Mouse (Mus musculus) heart, embryonic 16.5 days (tissue): ENCODE results near the gene Sympk. TPM values are rescaled to one million over a fixed set of nuclear protein-coding genes. Genes with fewer than 3 reads are reported as not detected.

Experiments used
- ATAC-seq: fragments of 200-750 bp; cut with Nextera tagmentation; replicated peaks from 2 replicates; pipeline ENCODE4 v1.8.0; 2017; ENCODE audit warnings: moderate number of reproducible peaks; ENCODE audit not compliant: insufficient read depth, low FRiP score; ENCODE audit errors: extremely low read depth
- H3K27ac ChIP-seq: fragments of 300-500 bp; sonication (generic); 2 replicates; pipeline ENCODE4 v1.5.1; 2014; ENCODE audit warnings: mild to moderate bottlenecking, low read length, control low read depth, moderate library complexity
- H3K27me3 ChIP-seq: fragments of 300-500 bp; sonication (generic); 2 replicates; pipeline ENCODE4 v1.6.1; 2014; ENCODE audit warnings: low read length, mixed read lengths; ENCODE audit not compliant: control insufficient read depth, insufficient read depth
- H3K36me3 ChIP-seq: fragments of 300-500 bp; sonication (generic); 2 replicates; pipeline ENCODE4 v1.6.1; 2014; ENCODE audit not compliant: control insufficient read depth, insufficient read depth
- H3K4me1 ChIP-seq: fragments of 300-500 bp; sonication (generic); 2 replicates; pipeline ENCODE4 v1.6.1; 2014; ENCODE audit warnings: low read length, mixed read lengths; ENCODE audit not compliant: control insufficient read depth, insufficient read depth
- H3K4me2 ChIP-seq: fragments of 300-500 bp; sonication (generic); 2 replicates; pipeline ENCODE4 v1.6.1; 2014; ENCODE audit warnings: low read depth, mild to moderate bottlenecking, control low read depth, low read length
- H3K4me3 ChIP-seq: fragments of 300-500 bp; sonication (generic); 2 replicates; pipeline ENCODE4 v1.5.1; 2014; ENCODE audit warnings: mild to moderate bottlenecking, control low read depth, low read length
- H3K9ac ChIP-seq: fragments of 300-500 bp; sonication (generic); 2 replicates; pipeline ENCODE4 v1.6.1; 2014; ENCODE audit warnings: low read length, control low read depth
- H3K9me3 ChIP-seq: fragments of 300-500 bp; sonication (generic); replicated peaks from 2 replicates; pipeline ENCODE4 v1.6.1; 2016; ENCODE audit warnings: low read length; ENCODE audit not compliant: control insufficient read depth
- WGBS: fragments of 180-500 bp; shearing (Covaris S2); extraction: QIAGEN DNeasy Blood & Tissue Kit; methylation state at CpG from one replicate; pipeline ENCODE4 v1.1.7; 2014; 5-methylcytosine and 5-hydroxymethylcytosine counted together
- polyA plus RNA-seq: library from polyadenylated mRNA; unstranded; fragments of >200 nt; fragmentation: Nextera tagmentation; extraction: Ambion mirVana; gene quantifications from 2 replicates; pipeline ENCODE4 v1.2.1, GENCODE M21; 2015

The Sympk gene
- polyA plus RNA-seq, 1 experiment from 2014 or later, result 25.3 TPM

GRCm38 (mm10) chr7:19054047-19054776 lies 30.0 kb downstream of the Sympk start, which contains the start of gene Rsph6a:
Gene Rsph6a (plus strand): TSS chr7:19054690.
- H3K4me3 ChIP-seq, result no peak within 1 kb of the TSS
- H3K9ac ChIP-seq, result no peak within 1 kb of the TSS
- ATAC-seq, result no peak
- H3K4me1 ChIP-seq, result no peaks in the 10 kb centered on the region; the same call in 1 of the 2 replicates
- H3K9me3 ChIP-seq, result no peaks in the 10 kb centered on the region
- H3K27ac ChIP-seq, result no peak within 1 kb of the TSS
- WGBS, result 28% methylated on average over 33 of the region's 33 CpGs
- no peaks in the 10 kb centered on the region for H3K27me3 ChIP-seq
- H3K36me3 ChIP-seq, result peaks cover 22% of the 10 kb centered on the region
- H3K4me2 ChIP-seq, result peak within 1 kb of the TSS; percentile 39

GRCm38 (mm10) chr7:19054777-19055076 lies 30.6 kb downstream of the Sympk start:
- peaks cover 17% of the 10 kb centered on the region for H3K36me3 ChIP-seq
- H3K4me3 ChIP-seq, result no peak overlapping the region
- H3K4me2 ChIP-seq, result peak overlapping the region; percentile 39
- H3K27ac ChIP-seq, result no peak overlapping the region
- H3K4me1 ChIP-seq, result no peaks in the 10 kb centered on the region; the same call in 1 of the 2 replicates
- 70% methylated on average over 9 of the region's 9 CpGs for WGBS
- ATAC-seq, result no peak
- H3K9me3 ChIP-seq, result no peaks in the 10 kb centered on the region
- no peak overlapping the region for H3K9ac ChIP-seq
- no peaks in the 10 kb centered on the region for H3K27me3 ChIP-seq

GRCm38 (mm10) chr7:19055108-19055507 lies 30.9 kb downstream of the Sympk start:
- no peak for ATAC-seq
- WGBS, result 91% methylated on average over 8 of the region's 8 CpGs
- Histone ChIP-seq H3K4me3 (no peak overlapping the region), H3K9ac (no peak overlapping the region), H3K36me3 (peaks cover 14% of the 10 kb centered on the region), H3K27ac (no peak overlapping the region), H3K4me2 (no peak overlapping the region), H3K27me3 (no peaks in the 10 kb centered on the region), H3K4me1 (no peaks in the 10 kb centered on the region; the same call in 1 of the 2 replicates), H3K9me3 (no peaks in the 10 kb centered on the region)

GRCm38 (mm10) chr7:19057405-19057804 lies 33.2 kb downstream of the Sympk start:
- Histone ChIP-seq H3K36me3 (peaks cover 2% of the 10 kb centered on the region; the same call in 1 of the 2 replicates), H3K27me3 (no peaks in the 10 kb centered on the region), H3K27ac (no peak overlapping the region), H3K9me3 (no peaks in the 10 kb centered on the region), H3K9ac (no peak overlapping the region), H3K4me2 (no peak overlapping the region), H3K4me1 (no peaks in the 10 kb centered on the region; the same call in 1 of the 2 replicates), H3K4me3 (no peak overlapping the region)
- no peak for ATAC-seq
- 75% methylated on average over 10 of the region's 10 CpGs for WGBS

GRCm38 (mm10) chr7:19065896-19066295 lies 41.7 kb downstream of the Sympk start:
- no peaks in the 10 kb centered on the region for H3K36me3 ChIP-seq
- WGBS, result 37% methylated on average over 13 of the region's 13 CpGs
- H3K4me3 ChIP-seq, result peak overlapping the region; percentile 5; the same call in 1 of the 2 replicates
- H3K9ac ChIP-seq, result no peak overlapping the region
- peaks cover 33% of the 10 kb centered on the region for H3K27me3 ChIP-seq
- H3K4me2 ChIP-seq, result no peak overlapping the region
- H3K27ac ChIP-seq, result no peak overlapping the region
- ATAC-seq, result no peak
- H3K4me1 ChIP-seq, result no peaks in the 10 kb centered on the region
- 0 out of 2 replicates have a peak, but pooled peaks cover 4% of the 10 kb centered on the region for H3K9me3 ChIP-seq

GRCm38 (mm10) chr7:19067063-19067462 lies 42.9 kb downstream of the Sympk start:
- Histone ChIP-seq H3K9ac (no peak overlapping the region), H3K27ac (no peak overlapping the region), H3K4me3 (no peak overlapping the region), H3K9me3 (0 out of 2 replicates have a peak, but pooled peaks cover 4% of the 10 kb centered on the region), H3K27me3 (peaks cover 33% of the 10 kb centered on the region), H3K4me1 (no peaks in the 10 kb centered on the region), H3K36me3 (no peaks in the 10 kb centered on the region), H3K4me2 (no peak overlapping the region)
- no peak for ATAC-seq
- 38% methylated on average over 14 of the region's 14 CpGs for WGBS

GRCm38 (mm10) chr7:19067935-19068334 lies 43.8 kb downstream of the Sympk start:
- Histone ChIP-seq H3K4me3 (no peak overlapping the region), H3K9me3 (0 out of 2 replicates have a peak, but pooled peaks cover 4% of the 10 kb centered on the region)

GRCm38 (mm10) chr7:19068707-19069106 lies 44.5 kb downstream of the Sympk start:
- WGBS, result 2% methylated on average over 2 of the region's 2 CpGs
- Histone ChIP-seq H3K27me3 (peaks cover 33% of the 10 kb centered on the region), H3K4me1 (no peaks in the 10 kb centered on the region), H3K4me3 (no peak overlapping the region), H3K9ac (no peak overlapping the region), H3K27ac (no peak overlapping the region), H3K9me3 (0 out of 2 replicates have a peak, but pooled peaks cover 4% of the 10 kb centered on the region), H3K36me3 (no peaks in the 10 kb centered on the region), H3K4me2 (no peak overlapping the region)
- ATAC-seq, result no peak

More at GRCm38 (mm10) chr7:19067935-19068334, 43.8 kb downstream of the Sympk start:
- peaks cover 33% of the 10 kb centered on the region for H3K27me3 ChIP-seq
- H3K27ac ChIP-seq, result no peak overlapping the region
- H3K4me1 ChIP-seq, result no peaks in the 10 kb centered on the region
- ATAC-seq, result no peak
- 57% methylated on average over 13 of the region's 14 CpGs for WGBS
- H3K36me3 ChIP-seq, result no peaks in the 10 kb centered on the region
- no peak overlapping the region for H3K4me2 ChIP-seq
- no peak overlapping the region for H3K9ac ChIP-seq

GRCm38 (mm10) chr7:19069500-19069899 lies 45.3 kb downstream of the Sympk start:
- H3K9me3 ChIP-seq, result 0 out of 2 replicates have a peak, but pooled peaks cover 4% of the 10 kb centered on the region
- H3K9ac ChIP-seq, result no peak overlapping the region
- 45% methylated on average over 3 of the region's 3 CpGs for WGBS
- H3K4me1 ChIP-seq, result no peaks in the 10 kb centered on the region
- no peak for ATAC-seq
- H3K27ac ChIP-seq, result no peak overlapping the region
- H3K4me2 ChIP-seq, result no peak overlapping the region
- no peak overlapping the region for H3K4me3 ChIP-seq
- H3K27me3 ChIP-seq, result peaks cover 30% of the 10 kb centered on the region
- H3K36me3 ChIP-seq, result no peaks in the 10 kb centered on the region
